ENCODE assay signal across 25 mouse cellular contexts in the genomic region with DNA sequence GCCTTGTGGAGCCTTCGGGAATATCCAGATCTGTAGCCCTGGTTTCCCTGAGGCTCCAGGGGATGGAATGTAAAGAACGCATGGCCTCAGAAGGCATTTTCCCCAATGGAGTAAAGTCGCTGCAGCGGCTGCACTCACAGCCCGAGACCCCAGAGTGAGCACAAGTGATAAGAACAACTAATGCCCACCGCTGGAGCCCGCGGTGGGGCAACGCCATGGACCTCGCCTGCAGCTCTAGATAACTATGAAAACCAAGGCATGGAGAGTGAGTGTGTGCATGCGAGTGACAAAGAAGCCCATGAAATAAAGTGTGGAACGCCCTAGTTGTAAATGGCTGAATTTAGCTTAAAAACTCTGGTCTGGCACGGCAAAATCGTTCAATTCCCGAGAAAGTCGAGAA. TPM values are rescaled to one million over a fixed set of nuclear protein-coding genes. Genes with fewer than 3 reads are reported as not detected.
DNase-seq lines count a peak whose midpoint lies in the region; ATAC-seq and TF ChIP-seq lines count a peak whose summit lies in the region.
"Had no signal": no experiment of that assay in that cellular context is flagged by ENCODE, and none has a peak within 500 bp of the region (broad histone marks: within the 10 kb centered on the region; RNA-seq: fewer than 3 reads in every experiment).

No protein-coding gene starts in this region.

- no peak overlapping the region for H3K27ac ChIP-seq in liver, embryonic 11.5 days (ENCODE audit: low read depth, low read length)
- H3K27ac ChIP-seq in liver, postnatal 0 days (ENCODE audit: low read depth): no peak overlapping the region
- no peak overlapping the region for H3K27ac ChIP-seq in liver, embryonic 13.5 days
- no peak overlapping the region for H3K27ac ChIP-seq in liver, embryonic 14.5 days
- H3K27ac ChIP-seq: embryonic facial prominence, embryonic 10.5 days; embryonic facial prominence, embryonic 12.5 days; forebrain, embryonic 13.5 days; forebrain, embryonic 15.5 days had no signal

- TF ChIP-seq EP300 in liver, postnatal 0 days (IDR thresholded peaks at IDR 0.05; ENCODE audit: low read depth): no peak
- no peak for TF ChIP-seq EP300 in liver, embryonic 14.5 days (IDR thresholded peaks at IDR 0.05; ENCODE audit: low read depth)

- WGBS in liver, embryonic 11.5 days: 71% methylated on average over 16 of the region's 16 CpGs
- WGBS in liver, postnatal 0 days (ENCODE audit: insufficient replicate concordance): 73% methylated on average over 16 of the region's 16 CpGs
- WGBS in liver, embryonic 13.5 days (ENCODE audit: insufficient replicate concordance): 50% methylated on average over 16 of the region's 16 CpGs
- 44% methylated on average over 16 of the region's 16 CpGs for WGBS in liver, embryonic 14.5 days (ENCODE audit: insufficient replicate concordance)

- no peak overlapping the region for H3K9ac ChIP-seq in liver, embryonic 11.5 days (ENCODE audit: low read depth, low read length)
- H3K9ac ChIP-seq in liver, postnatal 0 days (replicated peaks): no peak overlapping the region
- H3K9ac ChIP-seq in liver, embryonic 13.5 days: no peak overlapping the region
- no peak overlapping the region for H3K9ac ChIP-seq in liver, embryonic 14.5 days (replicated peaks)
- H3K9ac ChIP-seq: embryonic facial prominence, embryonic 12.5 days; forebrain, embryonic 13.5 days; forebrain, embryonic 15.5 days; forebrain, postnatal 0 days had no signal

- ATAC-seq in liver, embryonic 11.5 days (replicated peaks; ENCODE audit: low FRiP score): peak; percentile 78
- no peak for ATAC-seq in liver, postnatal 0 days
- peak; percentile 72 for ATAC-seq in liver, embryonic 13.5 days (ENCODE audit: low read depth)
- ATAC-seq in liver, embryonic 14.5 days (ENCODE audit: insufficient read depth): 0 out of 2 replicates have a peak, but pooled peaks have one; percentile 37
- ATAC-seq: forebrain, embryonic 13.5 days; forebrain, embryonic 15.5 days; forebrain, postnatal 0 days had no signal

- DNase-seq in liver, embryonic 11.5 days (ENCODE audit: low spot score): no peak
- no peak for DNase-seq in liver, postnatal 0 days
- no peak for DNase-seq in liver, embryonic 13.5 days
- DNase-seq in liver, embryonic 14.5 days (ENCODE audit: low read depth in 3 of 3, low spot score in 3 of 3): no peak
- DNase-seq in gastrocnemius, adult 18-20 months (ENCODE audit: low spot score): no peak
- DNase-seq: adrenal gland, adult 2 months; adrenal gland, postnatal 10 days; adrenal gland, postnatal 25 days; cerebellum, adult 11 months; cerebellum, adult 18-20 months; cerebellum, adult 8-10 months; cerebellum, adult 9-11 months; cerebellum, postnatal 14 days; forebrain, postnatal 0 days had no signal

- H3K4me1 ChIP-seq in liver, embryonic 11.5 days (replicated peaks; ENCODE audit: control insufficient read depth, insufficient read depth, low read length): peaks cover 10% of the 10 kb centered on the region; the same call in 1 of the 2 replicates
- peaks cover 14% of the 10 kb centered on the region for H3K4me1 ChIP-seq in liver, postnatal 0 days (ENCODE audit: insufficient read depth)
- H3K4me1 ChIP-seq in liver, embryonic 13.5 days (replicated peaks): peaks cover 38% of the 10 kb centered on the region
- peaks cover 0 to 11% of the 10 kb centered on the region in 2 experiments; a peak in 3 of 4 replicates for H3K4me1 ChIP-seq in liver, embryonic 14.5 days (replicated peaks; ENCODE audit: control insufficient read depth in 2 of 2, insufficient read depth in 2 of 2, low read length in 1 of 2)
- H3K4me1 ChIP-seq: forebrain, embryonic 13.5 days; forebrain, embryonic 15.5 days had no signal

- TF ChIP-seq CTCF in liver, postnatal 0 days (IDR thresholded peaks at IDR 0.05; ENCODE audit: low read depth): no peak
- no peak for TF ChIP-seq CTCF in liver, embryonic 14.5 days (IDR thresholded peaks at IDR 0.05; ENCODE audit: low read depth)

- H3K4me2 ChIP-seq in liver, embryonic 11.5 days: no peak overlapping the region
- no peak overlapping the region for H3K4me2 ChIP-seq in liver, postnatal 0 days (ENCODE audit: low read depth, low read length)
- H3K4me2 ChIP-seq in liver, embryonic 13.5 days: 0 out of 2 replicates have a peak overlapping the region, but pooled peaks have one; percentile 13
- no peak overlapping the region for H3K4me2 ChIP-seq in liver, embryonic 14.5 days (ENCODE audit: low read depth)
- H3K4me2 ChIP-seq: embryonic facial prominence, embryonic 12.5 days; forebrain, embryonic 13.5 days; forebrain, embryonic 15.5 days had no signal

- no peak overlapping the region for H3K4me3 ChIP-seq in liver, embryonic 11.5 days (ENCODE audit: low read depth, low read length)
- H3K4me3 ChIP-seq in liver, postnatal 0 days (ENCODE audit: low read depth, low read length): no peak overlapping the region
- no peak overlapping the region for H3K4me3 ChIP-seq in liver, embryonic 13.5 days (replicated peaks)
- no peak overlapping the region for H3K4me3 ChIP-seq in liver, embryonic 14.5 days (ENCODE audit: insufficient read depth in 1 of 2, low read depth in 2 of 2, low read length in 2 of 2)
- H3K4me3 ChIP-seq: embryonic facial prominence, embryonic 10.5 days; embryonic facial prominence, embryonic 12.5 days; forebrain, embryonic 13.5 days; forebrain, embryonic 15.5 days had no signal

- H3K36me3 ChIP-seq in liver, embryonic 11.5 days (ENCODE audit: control insufficient read depth, insufficient read depth, low read length): no peaks in the 10 kb centered on the region
- H3K36me3 ChIP-seq in liver, postnatal 0 days (replicated peaks; ENCODE audit: insufficient read depth, low read length): no peaks in the 10 kb centered on the region
- H3K36me3 ChIP-seq in liver, embryonic 13.5 days: no peaks in the 10 kb centered on the region
- no peaks in the 10 kb centered on the region for H3K36me3 ChIP-seq in liver, embryonic 14.5 days (replicated peaks; ENCODE audit: control insufficient read depth, insufficient read depth, low read depth)
- H3K36me3 ChIP-seq: embryonic facial prominence, embryonic 10.5 days; embryonic facial prominence, embryonic 12.5 days; forebrain, embryonic 15.5 days had no signal

- H3K9me3 ChIP-seq in liver, embryonic 11.5 days (ENCODE audit: control insufficient read depth, low read length): no peaks in the 10 kb centered on the region
- H3K9me3 ChIP-seq in liver, postnatal 0 days (ENCODE audit: low read length): no peaks in the 10 kb centered on the region
- H3K9me3 ChIP-seq in liver, embryonic 13.5 days (replicated peaks): no peaks in the 10 kb centered on the region
- no peaks in the 10 kb centered on the region for H3K9me3 ChIP-seq in liver, embryonic 14.5 days (ENCODE audit: control insufficient read depth, low read length)
- H3K9me3 ChIP-seq: embryonic facial prominence, embryonic 10.5 days; embryonic facial prominence, embryonic 12.5 days; forebrain, embryonic 13.5 days; forebrain, embryonic 15.5 days had no signal

- H3K27me3 ChIP-seq in liver, embryonic 11.5 days (replicated peaks; ENCODE audit: control insufficient read depth, insufficient read depth, low read length): no peaks in the 10 kb centered on the region; the same call in 1 of the 2 replicates
- no peaks in the 10 kb centered on the region for H3K27me3 ChIP-seq in liver, postnatal 0 days (ENCODE audit: insufficient read depth, low read length)
- peaks cover 32% of the 10 kb centered on the region for H3K27me3 ChIP-seq in liver, embryonic 13.5 days
- H3K27me3 ChIP-seq in liver, embryonic 14.5 days (ENCODE audit: control insufficient read depth, insufficient read depth, low read length): peaks cover 15% of the 10 kb centered on the region
- H3K27me3 ChIP-seq: embryonic facial prominence, embryonic 12.5 days; forebrain, embryonic 13.5 days; forebrain, embryonic 15.5 days had no signal

RNA-seq across cellular contexts. Expression of gene 1700029F12Rik, which starts 45.0 kb away (rescaled TPM):
- not detected in 2 replicates for polyA plus RNA-seq in liver, embryonic 11.5 days (2014; fragmentation: Nextera tagmentation; extraction: Ambion mirVana)
- polyA plus RNA-seq in liver, postnatal 0 days (2015; fragmentation: Nextera tagmentation; extraction: Ambion mirVana): not detected in 2 replicates
- polyA plus RNA-seq in liver, embryonic 13.5 days (2015; fragmentation: Nextera tagmentation; extraction: Ambion mirVana): not detected in 2 replicates
- polyA plus RNA-seq in liver, embryonic 14.5 days (2012; rRNA removed): not detected in 2 replicates
- not detected in 2 replicates for polyA plus RNA-seq in liver, embryonic 14.5 days (2014; fragmentation: Nextera tagmentation; extraction: Ambion mirVana)
- not detected for total RNA-seq in gastrocnemius, adult 18-20 months (2021)
- total RNA-seq: adrenal gland, postnatal 10 days; adrenal gland, postnatal 25 days; ES-E14; forebrain, postnatal 0 days; MEL had no signal
- polyA plus RNA-seq: brain, embryonic 14.5 days; C2C12; cortical plate, adult 2 months; embryonic facial prominence, embryonic 10.5 days; embryonic facial prominence, embryonic 12.5 days; embryonic facial prominence, embryonic 14.5 days; forebrain, embryonic 11.5 days; forebrain, embryonic 13.5 days; forebrain, embryonic 15.5 days; forebrain, postnatal 0 days had no signal
